Mouse (Mus musculus) E14TG2a.4 (cell line): ENCODE measurements at regions not wholly inside any gene's neighbourhood (a gene's known extent, or its start where the extent isn't known, plus 50 kb on each side); places are given as distances from the start of the nearest gene placed in this dataset.
"Not testable (repeated sequence)": the region's sequence is repeated elsewhere in the genome, so short reads cannot be mapped to it uniquely, and the experiment has no call there.

Experiments used
- H3K27me3 ChIP-seq: 2 replicates; pipeline ENCODE4 v1.6.1; 2014; ENCODE audit warnings: low read length, control low read depth; ENCODE audit not compliant: insufficient read depth
- H3K36me3 ChIP-seq: 2 replicates; pipeline ENCODE4 v1.6.1; 2014; ENCODE audit warnings: low read length, control low read depth; ENCODE audit not compliant: insufficient read depth
- H3K4me1 ChIP-seq: replicated peaks from 2 replicates; pipeline ENCODE4 v1.6.1; 2014; ENCODE audit warnings: low read depth, low read length, control low read depth
- H3K4me3 ChIP-seq: replicated peaks from 2 replicates; pipeline ENCODE4 v1.5.1; 2014; ENCODE audit warnings: mild to moderate bottlenecking, low read length
- H3K9me3 ChIP-seq: 2 replicates; pipeline ENCODE4 v1.6.1; 2014; ENCODE audit warnings: low read length, control low read depth
- CTCF ChIP-seq: conservative IDR thresholded peaks from 2 replicates; pipeline ENCODE4 v1.5.1; 2014; ENCODE audit warnings: low read length
- NANOG ChIP-seq: IDR thresholded peaks from 2 replicates; pipeline ENCODE4 v1.6.1; 2014; ENCODE audit warnings: borderline replicate concordance, low read length, mixed read lengths
- POU5F1 ChIP-seq: IDR thresholded peaks from 2 replicates; pipeline ENCODE4 v1.6.1; 2014; ENCODE audit warnings: low read length, borderline replicate concordance

- H3K27me3 ChIP-seq, H3K36me3 ChIP-seq, H3K4me3 ChIP-seq, H3K4me1 ChIP-seq, H3K9me3 ChIP-seq: not testable (repeated sequence)
Observed at GRCm38 (mm10) chr12:115802499-115802898, 245.0 kb upstream of the Zfp386 start.

GRCm38 (mm10) chr12:115803675-115804074 is 243.8 kb upstream of the Zfp386 start:
- H3K36me3 ChIP-seq, H3K4me1 ChIP-seq, H3K9me3 ChIP-seq: not testable (repeated sequence)

GRCm38 (mm10) chr12:115807978-115808377 is 239.5 kb upstream of the Zfp386 start:
- Histone ChIP-seq H3K27me3 (no peaks in the 10 kb centered on the region), H3K36me3 (no peaks in the 10 kb centered on the region), H3K9me3 (0 out of 2 replicates have a peak, but pooled peaks cover 3% of the 10 kb centered on the region), H3K4me1 (no peaks in the 10 kb centered on the region), H3K4me3 (no peak overlapping the region)
- TF ChIP-seq NANOG = no peak
- no peak for TF ChIP-seq CTCF
- TF ChIP-seq POU5F1 = no peak

More at GRCm38 (mm10) chr12:115803675-115804074, 243.8 kb upstream of the Zfp386 start:
- not testable (repeated sequence) for H3K27me3 ChIP-seq, H3K4me3 ChIP-seq
